Mouse (Mus musculus) cortical plate, adult 2 months (tissue): Measurements from ENCODE around the gene Otud5.

Source experiments
- CTCF ChIP-seq: fragments of 200-500 bp; IDR thresholded peaks from 2 replicates; pipeline ENCODE4 v1.5.1; 2011; ENCODE audit warnings: mild to moderate bottlenecking, control low read depth, low read length; ENCODE audit not compliant: insufficient read depth; ENCODE audit errors: extremely low read depth
- POLR2A ChIP-seq: fragments of 200-500 bp; IDR thresholded peaks from 2 replicates; pipeline ENCODE4 v1.6.1; 2011; ENCODE audit warnings: mild to moderate bottlenecking, low read length, control low read depth; ENCODE audit not compliant: insufficient read depth; ENCODE audit errors: extremely low read depth

- TF ChIP-seq CTCF (no peak), POLR2A (no peak)
Measured at GRCm38 (mm10) chrX:7868506-7868905, 27.3 kb downstream of the Otud5 start.
